12 mouse cellular contexts compared by ENCODE assay signal in genomic region chr11:98583571-98583970, GRCm38 (mm10). TPM values are rescaled to one million over a fixed set of nuclear protein-coding genes. Genes with fewer than 3 reads are reported as not detected.
DNase-seq lines count a peak whose midpoint lies in the region; ATAC-seq and TF ChIP-seq lines count a peak whose summit lies in the region.
"Had no signal": no experiment of that assay in that cellular context is flagged by ENCODE, and none has a peak within 500 bp of the region (broad histone marks: within the 10 kb centered on the region; RNA-seq: fewer than 3 reads in every experiment).

No protein-coding gene starts in this region.

- 3% methylated on average over 3 of the region's 3 CpGs for WGBS in liver, embryonic 16.5 days (ENCODE audit: insufficient replicate concordance)

- H3K4me3 ChIP-seq in layer of hippocampus, adult 2 months: no peak overlapping the region
- H3K4me3 ChIP-seq in E14TG2a.4 (replicated peaks; ENCODE audit: low read length): no peak overlapping the region
- peak overlapping the region; percentile 65 for H3K4me3 ChIP-seq in liver, embryonic 16.5 days (ENCODE audit: low read depth, low read length)

- ATAC-seq in liver, embryonic 16.5 days (ENCODE audit: low read depth): peak; percentile 18; the same call in 1 of the 2 replicates
- ATAC-seq: inflammation-experienced regulatory T-cells, adult 6 months; lung, postnatal 0 days had no signal

- TF ChIP-seq CTCF in layer of hippocampus, adult 2 months (conservative IDR thresholded peaks at IDR 0.05): peak; percentile 17; the same call in 1 of the 2 replicates
- 0 out of 2 replicates have a peak, but pooled peaks have one; percentile 8 for TF ChIP-seq CTCF in E14TG2a.4 (conservative IDR thresholded peaks at IDR 0.05; ENCODE audit: low read length)

- no peaks in the 10 kb centered on the region for H3K9me3 ChIP-seq in E14TG2a.4 (ENCODE audit: low read length)
- H3K9me3 ChIP-seq in liver, embryonic 16.5 days (replicated peaks; ENCODE audit: control insufficient read depth, low read length): no peaks in the 10 kb centered on the region

- no peaks in the 10 kb centered on the region for H3K27me3 ChIP-seq in E14TG2a.4 (ENCODE audit: insufficient read depth, low read length)
- H3K27me3 ChIP-seq in liver, embryonic 16.5 days (ENCODE audit: control insufficient read depth, insufficient read depth, low read depth, low read length): no peaks in the 10 kb centered on the region

- peaks cover 84% of the 10 kb centered on the region for H3K4me1 ChIP-seq in E14TG2a.4 (replicated peaks; ENCODE audit: low read depth, low read length)
- peaks cover 81% of the 10 kb centered on the region for H3K4me1 ChIP-seq in liver, embryonic 16.5 days (ENCODE audit: control insufficient read depth, low read depth, low read length)

- no peak overlapping the region for H3K27ac ChIP-seq in layer of hippocampus, adult 2 months
- peak overlapping the region; percentile 99 for H3K27ac ChIP-seq in liver, embryonic 16.5 days (ENCODE audit: low read length)

- H3K36me3 ChIP-seq in E14TG2a.4 (ENCODE audit: insufficient read depth, low read length): peaks cover 32% of the 10 kb centered on the region
- no peaks in the 10 kb centered on the region for H3K36me3 ChIP-seq in liver, embryonic 16.5 days (ENCODE audit: control insufficient read depth, insufficient read depth)

- H3K4me2 ChIP-seq in liver, embryonic 16.5 days (ENCODE audit: low read depth, low read length): peak overlapping the region; percentile 86

- no peak for DNase-seq in layer of hippocampus, adult 2 months (ENCODE audit: low spot score in 2 of 2)
- DNase-seq in layer of hippocampus, adult 9-11 months: no peak
- peak; percentile 61 for DNase-seq in c-Kit-negative CD71-positive TER-119-positive erythroid progenitor cells, embryonic 14.5 days (ENCODE audit: low read depth, low spot score)
- no peak for DNase-seq in cerebellum, adult 8-10 months
- DNase-seq in frontal cortex, postnatal 10 days (ENCODE audit: low spot score in 2 of 2): no peak
- DNase-seq: cerebellum, adult 2 months; gastrocnemius, postnatal 36 days; right cerebral cortex, adult 18-20 months had no signal

- H3K9ac ChIP-seq in liver, embryonic 16.5 days (ENCODE audit: low read depth, low read length): peak overlapping the region; percentile 83

RNA-seq across cellular contexts. Expression of gene Ormdl3, which starts 3.6 kb away (rescaled TPM):
- total RNA-seq in layer of hippocampus, adult 2 months (2021): 10 to 100 TPM; 51.1 to 55.8 TPM
- 36.6 and 38.4 TPM in 2 replicates for polyA plus RNA-seq in liver, embryonic 16.5 days (2015; fragmentation: Nextera tagmentation; extraction: Ambion mirVana)

RNA-seq across cellular contexts. Expression of gene Lrrc3c, which starts 14.5 kb away (rescaled TPM):
- total RNA-seq in layer of hippocampus, adult 2 months (2021): not detected
- polyA plus RNA-seq in liver, embryonic 16.5 days (2015; fragmentation: Nextera tagmentation; extraction: Ambion mirVana): not detected in 2 replicates
- total RNA-seq: gastrocnemius, postnatal 36 days had no signal
- polyA plus RNA-seq: cerebellum, adult 2 months; inflammation-experienced regulatory T-cells, adult 6 months; lung, postnatal 0 days had no signal

RNA-seq across cellular contexts. Expression of gene Zpbp2, which starts 32.7 kb away (rescaled TPM):
- not detected for total RNA-seq in layer of hippocampus, adult 2 months (2021)
- polyA plus RNA-seq in liver, embryonic 16.5 days (2015; fragmentation: Nextera tagmentation; extraction: Ambion mirVana): 0.60 and 0.85 TPM in 2 replicates
- total RNA-seq: gastrocnemius, postnatal 36 days had no signal

RNA-seq across cellular contexts. Expression of gene Ikzf3, which starts 37.7 kb away (rescaled TPM):
- under 1 TPM in 1 of 2 experiments, not detected in 1; 0.20 TPM for total RNA-seq in layer of hippocampus, adult 2 months (2021)
- polyA plus RNA-seq in liver, embryonic 16.5 days (2015; fragmentation: Nextera tagmentation; extraction: Ambion mirVana): 0.19 and 0.20 TPM in 2 replicates

RNA-seq across cellular contexts. Expression of gene Gm12355, which starts 41.9 kb away (rescaled TPM):
- total RNA-seq in layer of hippocampus, adult 2 months (2021): 10 to 100 TPM; 11.4 to 11.5 TPM
- polyA plus RNA-seq in liver, embryonic 16.5 days (2015; fragmentation: Nextera tagmentation; extraction: Ambion mirVana): 0.12 and 0.47 TPM in 2 replicates
